Mouse (Mus musculus): ENCODE measurements around the gene Akt3. TPM values are rescaled to one million over a fixed set of nuclear protein-coding genes. Genes with fewer than 3 reads are reported as not detected.

The Akt3 gene
- polyA plus RNA-seq, 1 experiment from 2014 or later = 11.5 TPM

DNA sequence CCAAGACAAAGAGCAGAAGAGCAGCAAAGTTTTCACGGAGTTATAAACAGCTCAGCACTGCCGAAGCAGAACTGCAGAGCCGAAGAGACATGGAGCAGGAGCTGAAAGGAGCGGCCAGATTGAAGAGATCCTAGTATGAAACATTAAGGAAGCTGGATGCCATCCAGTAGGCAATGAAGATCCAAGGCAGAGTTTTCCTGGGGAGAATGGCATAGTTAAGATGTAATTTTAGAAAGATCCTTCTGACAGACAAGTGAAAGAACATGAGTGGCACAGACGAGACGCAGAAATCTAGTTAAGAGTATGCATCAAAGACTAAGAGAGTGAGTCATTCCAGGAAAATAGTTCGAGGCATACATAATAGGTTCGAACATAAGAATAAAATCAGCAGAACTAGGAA lies 131.3 kb downstream of the Akt3 start:
- Histone ChIP-seq H3K36me3 (ENCODE audit: control insufficient read depth, insufficient read depth, low read length) (no peaks in the 10 kb centered on the region), H3K4me2 (replicated peaks; ENCODE audit: low read depth, low read length) (no peak overlapping the region), H3K27ac (ENCODE audit: low read length) (no peak overlapping the region), H3K4me1 (ENCODE audit: control insufficient read depth, insufficient read depth, low read length) (0 out of 2 replicates have a peak, but pooled peaks cover 2% of the 10 kb centered on the region), H3K27me3 (ENCODE audit: control insufficient read depth, insufficient read depth, low read length) (no peaks in the 10 kb centered on the region), H3K9ac (replicated peaks; ENCODE audit: low read depth, low read length) (no peak overlapping the region), H3K4me3 (ENCODE audit: low read depth, low read length) (no peak overlapping the region), H3K9me3 (ENCODE audit: control insufficient read depth, low read depth, low read length) (no peaks in the 10 kb centered on the region)
- ATAC-seq (ENCODE audit: insufficient number of reproducible peaks, insufficient read depth, low FRiP score, low read depth) = no peak
- WGBS = 65% methylated on average over 8 of the region's 8 CpGs

DNA sequence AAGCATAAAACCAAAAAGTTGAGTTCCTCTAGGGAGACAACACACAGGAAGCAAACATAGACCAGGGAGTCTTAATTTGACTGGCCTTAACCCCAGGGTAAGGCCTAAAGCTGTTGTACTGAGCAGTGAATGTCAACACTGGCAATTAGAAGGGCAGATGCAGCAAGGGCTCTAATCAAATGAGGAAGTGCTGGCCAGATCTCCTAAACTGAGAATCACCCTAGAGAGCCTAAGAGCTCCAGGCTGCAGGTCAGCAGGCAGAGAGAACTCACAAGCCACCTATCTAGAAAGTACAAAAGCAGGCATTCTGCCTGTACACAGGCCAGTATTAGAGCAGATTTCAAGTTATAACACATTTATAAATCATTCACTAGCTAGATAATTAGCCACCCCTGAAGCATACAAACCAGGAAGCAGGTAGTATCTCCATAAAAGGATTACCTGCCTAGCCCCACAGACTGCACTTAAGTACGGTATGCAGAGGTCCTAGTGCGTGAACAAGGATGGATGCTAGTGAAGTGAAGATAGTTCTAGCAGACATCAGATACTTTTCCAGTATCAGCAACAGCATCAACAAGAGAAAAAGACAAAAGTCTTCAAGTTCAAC lies 147.2 kb downstream of the Akt3 start:
- Histone ChIP-seq H3K9me3 (ENCODE audit: control insufficient read depth, low read depth, low read length) (no peaks in the 10 kb centered on the region), H3K27me3 (ENCODE audit: control insufficient read depth, insufficient read depth, low read length) (no peaks in the 10 kb centered on the region), H3K36me3 (ENCODE audit: control insufficient read depth, insufficient read depth, low read length) (no peaks in the 10 kb centered on the region), H3K4me1 (ENCODE audit: control insufficient read depth, insufficient read depth, low read length) (no peaks in the 10 kb centered on the region), H3K4me3 (ENCODE audit: low read depth, low read length) (no peak overlapping the region), H3K27ac (ENCODE audit: low read length) (no peak overlapping the region), H3K4me2 (replicated peaks; ENCODE audit: low read depth, low read length) (no peak overlapping the region), H3K9ac (replicated peaks; ENCODE audit: low read depth, low read length) (no peak overlapping the region)
- 69% methylated on average over 2 of the region's 2 CpGs for WGBS
- ATAC-seq (ENCODE audit: insufficient number of reproducible peaks, insufficient read depth, low FRiP score, low read depth) = no peak

DNA sequence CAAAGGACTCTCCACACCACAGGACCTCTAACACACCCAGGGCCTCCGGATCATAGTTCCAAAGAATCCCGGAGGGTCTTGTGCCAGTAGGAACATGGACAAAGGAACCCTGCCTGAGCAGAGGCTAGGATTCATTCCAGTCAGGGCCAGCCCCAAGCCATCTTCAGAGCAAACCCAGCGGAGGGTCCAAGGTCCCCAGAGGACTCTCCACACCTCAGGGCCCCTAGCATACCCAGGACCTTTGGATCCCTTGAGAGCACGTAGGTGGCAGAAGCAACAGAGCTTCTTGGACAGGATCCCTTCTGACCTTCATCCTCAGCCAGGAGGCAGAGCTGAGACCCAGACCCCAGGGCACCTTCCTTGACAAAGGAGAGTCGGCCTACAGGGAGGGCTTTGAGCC lies 167.5 kb downstream of the Akt3 start:
- ATAC-seq (ENCODE audit: insufficient number of reproducible peaks, insufficient read depth, low FRiP score, low read depth) = no peak
- WGBS = 93% methylated on average over 5 of the region's 5 CpGs
- Histone ChIP-seq H3K36me3 (ENCODE audit: control insufficient read depth, insufficient read depth, low read length) (no peaks in the 10 kb centered on the region), H3K9me3 (ENCODE audit: control insufficient read depth, low read depth, low read length) (no peaks in the 10 kb centered on the region), H3K4me1 (ENCODE audit: control insufficient read depth, insufficient read depth, low read length) (no peaks in the 10 kb centered on the region), H3K4me2 (replicated peaks; ENCODE audit: low read depth, low read length) (no peak overlapping the region), H3K27me3 (ENCODE audit: control insufficient read depth, insufficient read depth, low read length) (no peaks in the 10 kb centered on the region), H3K4me3 (ENCODE audit: low read depth, low read length) (no peak overlapping the region), H3K9ac (replicated peaks; ENCODE audit: low read depth, low read length) (no peak overlapping the region), H3K27ac (ENCODE audit: low read length) (no peak overlapping the region)

DNA sequence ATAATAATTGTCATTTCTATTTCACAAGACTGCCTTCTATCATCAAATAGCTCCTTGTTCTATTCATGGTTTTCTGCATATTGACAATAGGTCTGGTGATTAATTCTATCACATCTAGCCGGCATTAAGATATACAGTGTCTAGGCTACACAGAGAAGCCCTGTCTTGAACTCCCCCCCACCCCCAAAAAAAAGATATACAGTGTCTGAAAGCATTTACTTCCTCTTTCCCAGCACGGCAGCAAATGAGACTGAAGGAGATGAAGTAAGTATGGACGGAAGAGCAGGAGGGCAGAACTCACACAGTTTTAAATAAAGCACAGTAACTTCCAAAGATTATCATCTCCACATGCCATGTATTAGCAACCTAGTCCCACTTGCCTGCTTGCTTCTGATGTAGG lies 168.5 kb downstream of the Akt3 start:
- Histone ChIP-seq H3K9ac (replicated peaks; ENCODE audit: low read depth, low read length) (no peak overlapping the region), H3K4me3 (ENCODE audit: low read depth, low read length) (no peak overlapping the region), H3K36me3 (ENCODE audit: control insufficient read depth, insufficient read depth, low read length) (no peaks in the 10 kb centered on the region), H3K4me1 (ENCODE audit: control insufficient read depth, insufficient read depth, low read length) (no peaks in the 10 kb centered on the region), H3K27ac (ENCODE audit: low read length) (no peak overlapping the region), H3K9me3 (ENCODE audit: control insufficient read depth, low read depth, low read length) (no peaks in the 10 kb centered on the region), H3K4me2 (replicated peaks; ENCODE audit: low read depth, low read length) (no peak overlapping the region), H3K27me3 (ENCODE audit: control insufficient read depth, insufficient read depth, low read length) (no peaks in the 10 kb centered on the region)
- WGBS = 39% methylated on average over 3 of the region's 3 CpGs
- no peak for ATAC-seq (ENCODE audit: insufficient number of reproducible peaks, insufficient read depth, low FRiP score, low read depth)

DNA sequence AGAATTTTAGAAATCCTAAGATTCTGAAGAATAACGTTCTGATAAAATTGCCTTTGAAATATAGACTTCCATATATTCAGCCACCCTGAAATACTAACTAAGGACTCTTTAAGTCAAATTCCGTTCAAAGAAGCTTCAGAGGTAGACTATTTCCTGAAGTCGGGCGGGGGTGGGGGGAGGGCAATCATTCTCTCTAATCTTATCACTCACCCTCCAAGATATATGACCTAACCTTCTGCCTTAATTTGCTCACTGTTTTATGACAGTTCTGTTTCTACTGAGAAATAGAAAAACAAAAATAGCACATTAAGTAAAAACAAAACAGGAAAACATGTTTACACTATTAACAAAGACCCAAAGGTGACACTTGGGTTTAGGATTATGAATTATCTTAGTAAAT lies 169.0 kb downstream of the Akt3 start:
- 80% methylated on average over 4 of the region's 4 CpGs for WGBS
- H3K9ac ChIP-seq (replicated peaks; ENCODE audit: low read depth, low read length) = no peak overlapping the region
- no peak overlapping the region for H3K4me2 ChIP-seq (replicated peaks; ENCODE audit: low read depth, low read length)
- H3K36me3 ChIP-seq (ENCODE audit: control insufficient read depth, insufficient read depth, low read length) = no peaks in the 10 kb centered on the region
- no peak overlapping the region for H3K27ac ChIP-seq (ENCODE audit: low read length)
- no peaks in the 10 kb centered on the region for H3K9me3 ChIP-seq (ENCODE audit: control insufficient read depth, low read depth, low read length)
- ATAC-seq (ENCODE audit: insufficient number of reproducible peaks, insufficient read depth, low FRiP score, low read depth) = no peak
- H3K27me3 ChIP-seq (ENCODE audit: control insufficient read depth, insufficient read depth, low read length) = no peaks in the 10 kb centered on the region
- H3K4me3 ChIP-seq (ENCODE audit: low read depth, low read length) = no peak overlapping the region
- H3K4me1 ChIP-seq (ENCODE audit: control insufficient read depth, insufficient read depth, low read length) = no peaks in the 10 kb centered on the region

DNA sequence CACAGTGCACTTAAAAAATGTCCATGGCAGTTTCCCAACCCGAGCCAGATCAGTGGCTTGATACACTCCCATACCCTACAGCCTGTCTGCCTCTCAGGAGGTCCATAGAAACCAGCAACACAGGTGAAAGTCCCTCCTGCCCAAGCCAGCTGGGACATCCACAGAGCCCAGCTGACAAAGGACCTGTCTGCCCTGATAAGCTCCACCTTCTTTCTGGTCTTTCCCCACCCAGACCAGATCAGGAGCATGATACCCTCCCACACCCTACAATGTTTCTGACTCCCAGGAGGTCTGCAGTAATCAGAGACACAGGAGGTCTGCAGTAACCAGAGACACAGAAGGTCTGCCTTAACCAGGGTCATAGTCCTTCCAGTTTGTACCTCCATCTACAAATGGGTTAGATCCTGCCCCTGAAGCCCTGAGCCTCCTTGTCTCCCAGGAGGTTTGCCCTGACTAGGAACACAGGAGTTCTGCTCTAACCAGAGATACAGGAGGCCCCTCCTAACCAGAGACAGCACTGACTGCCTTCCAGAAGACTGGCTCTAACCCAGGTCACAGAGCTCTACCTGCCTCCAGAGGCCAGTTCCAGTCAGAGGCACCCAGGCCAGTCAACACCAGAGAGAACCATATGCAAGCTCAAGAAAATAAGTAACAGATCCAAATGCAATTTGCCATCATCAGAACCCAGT lies 175.9 kb downstream of the Akt3 start:
- ATAC-seq (ENCODE audit: insufficient number of reproducible peaks, insufficient read depth, low FRiP score, low read depth) = no peak
- no peak overlapping the region for H3K27ac ChIP-seq (ENCODE audit: low read length)

DNA sequence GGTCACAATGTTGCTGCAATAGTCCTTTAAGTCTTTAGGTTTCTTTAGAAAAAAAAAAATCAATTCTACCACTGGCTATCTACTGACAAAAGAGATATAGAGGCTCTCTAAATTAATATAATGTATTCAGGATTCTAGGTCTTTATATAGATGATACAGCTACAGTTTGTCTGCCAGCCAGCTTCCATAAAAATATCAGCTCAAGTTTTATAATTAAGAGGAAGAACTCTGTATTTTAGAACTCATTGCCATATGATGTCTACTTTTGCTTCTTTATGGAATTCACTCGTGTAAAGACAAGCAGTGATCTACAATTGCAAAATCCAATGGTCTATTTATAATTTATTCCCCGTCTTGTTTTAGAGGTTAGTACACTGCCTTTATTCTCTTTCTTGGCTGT lies 188.8 kb downstream of the Akt3 start:
- no peak overlapping the region for H3K4me2 ChIP-seq (replicated peaks; ENCODE audit: low read depth, low read length)
- H3K9me3 ChIP-seq (ENCODE audit: control insufficient read depth, low read depth, low read length) = no peaks in the 10 kb centered on the region
- no peaks in the 10 kb centered on the region for H3K27me3 ChIP-seq (ENCODE audit: control insufficient read depth, insufficient read depth, low read length)
- H3K4me3 ChIP-seq (ENCODE audit: low read depth, low read length) = no peak overlapping the region
- WGBS = 89% methylated on average over 2 of the region's 2 CpGs
- no peak overlapping the region for H3K9ac ChIP-seq (replicated peaks; ENCODE audit: low read depth, low read length)
- no peak overlapping the region for H3K27ac ChIP-seq (ENCODE audit: low read length)
- ATAC-seq (ENCODE audit: insufficient number of reproducible peaks, insufficient read depth, low FRiP score, low read depth) = no peak
- no peaks in the 10 kb centered on the region for H3K36me3 ChIP-seq (ENCODE audit: control insufficient read depth, insufficient read depth, low read length)
- no peaks in the 10 kb centered on the region for H3K4me1 ChIP-seq (ENCODE audit: control insufficient read depth, insufficient read depth, low read length)

More for the DNA sequence above, 175.9 kb downstream of the Akt3 start:
- Histone ChIP-seq H3K4me1 (ENCODE audit: control insufficient read depth, insufficient read depth, low read length) (no peaks in the 10 kb centered on the region), H3K4me3 (ENCODE audit: low read depth, low read length) (no peak overlapping the region), H3K4me2 (replicated peaks; ENCODE audit: low read depth, low read length) (no peak overlapping the region), H3K9me3 (ENCODE audit: control insufficient read depth, low read depth, low read length) (no peaks in the 10 kb centered on the region), H3K27me3 (ENCODE audit: control insufficient read depth, insufficient read depth, low read length) (no peaks in the 10 kb centered on the region), H3K9ac (replicated peaks; ENCODE audit: low read depth, low read length) (no peak overlapping the region), H3K36me3 (ENCODE audit: control insufficient read depth, insufficient read depth, low read length) (no peaks in the 10 kb centered on the region)
- 82% methylated on average over 1 of the region's 1 CpGs for WGBS

DNA sequence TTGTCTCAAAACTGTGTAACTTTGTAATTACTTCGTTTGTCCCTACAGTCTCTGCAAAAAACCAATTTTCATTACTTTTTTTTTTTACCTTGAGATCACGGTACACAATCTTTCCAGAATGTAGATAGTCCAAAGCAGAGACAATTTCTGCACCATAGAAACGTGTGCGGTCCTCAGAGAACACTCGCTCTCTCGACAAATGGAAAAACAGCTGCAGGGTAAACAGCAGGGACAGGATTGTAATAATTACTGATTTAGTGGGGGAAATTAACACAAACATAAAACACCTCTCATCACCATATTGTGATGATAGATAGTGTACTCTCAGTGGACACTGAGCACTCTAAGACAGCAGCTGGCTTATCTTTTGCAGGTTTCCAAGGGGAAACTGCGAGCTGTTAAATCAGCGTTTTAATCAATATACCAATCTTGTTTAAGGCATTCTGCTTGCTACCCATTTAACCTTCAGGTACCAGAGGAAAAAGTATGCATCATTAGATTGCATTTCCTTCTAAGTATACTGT lies 190.8 kb downstream of the Akt3 start:
- no peaks in the 10 kb centered on the region for H3K4me1 ChIP-seq (ENCODE audit: control insufficient read depth, insufficient read depth, low read length)
- H3K9ac ChIP-seq (replicated peaks; ENCODE audit: low read depth, low read length) = no peak overlapping the region
- WGBS = 81% methylated on average over 8 of the region's 8 CpGs

More for the DNA sequence above, 190.8 kb downstream of the Akt3 start:
- no peaks in the 10 kb centered on the region for H3K27me3 ChIP-seq (ENCODE audit: control insufficient read depth, insufficient read depth, low read length)
- H3K9me3 ChIP-seq (ENCODE audit: control insufficient read depth, low read depth, low read length) = no peaks in the 10 kb centered on the region
- no peak overlapping the region for H3K4me3 ChIP-seq (ENCODE audit: low read depth, low read length)
- no peak for ATAC-seq (ENCODE audit: insufficient number of reproducible peaks, insufficient read depth, low FRiP score, low read depth)
- no peaks in the 10 kb centered on the region for H3K36me3 ChIP-seq (ENCODE audit: control insufficient read depth, insufficient read depth, low read length)
- H3K27ac ChIP-seq (ENCODE audit: low read length) = no peak overlapping the region
- H3K4me2 ChIP-seq (replicated peaks; ENCODE audit: low read depth, low read length) = no peak overlapping the region

Measured in stomach, embryonic 14.5 days (tissue).